Mouse (Mus musculus) cerebellum, adult 8-10 months (tissue): ENCODE measurements around the gene Mettl26.
A peak's percentile ranks its signal among the peaks of the same experiment; 100 is the strongest.
"Not testable (repeated sequence)": the region's sequence is repeated elsewhere in the genome, so short reads cannot be mapped to it uniquely, and the experiment has no call there.

ENCODE experiments used
- DNase-seq: peaks from one replicate; pipeline ENCODE4 v3.0.0; 2022

Gene Mettl26

GRCm38 (mm10) chr17:25869954-25870353 lies 4.9 kb upstream of the Mettl26 start:
- DNase-seq: no peak

GRCm38 (mm10) chr17:25871566-25871965 lies 3.3 kb upstream of the Mettl26 start:
- not testable (repeated sequence) for DNase-seq

DNA sequence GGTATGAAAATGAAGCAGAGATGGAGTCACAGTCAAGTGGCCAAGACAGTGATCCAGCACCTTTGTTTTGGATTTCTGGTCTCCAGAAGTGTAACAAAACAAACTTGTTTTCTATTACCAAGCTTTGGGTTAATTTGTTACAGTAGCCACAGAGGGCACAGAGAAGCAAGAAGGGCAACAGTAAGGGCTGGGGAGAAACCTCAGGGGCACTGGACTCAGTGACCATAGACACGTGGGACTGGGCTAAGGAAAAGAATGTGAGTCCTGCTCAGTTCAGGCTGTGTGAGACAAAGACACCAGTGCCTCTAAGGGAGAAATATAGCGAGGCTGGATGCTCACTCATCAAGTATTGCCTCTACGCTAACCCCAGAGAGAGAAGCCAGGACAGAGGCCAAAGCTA lies 2.2 kb upstream of the Mettl26 start:
- DNase-seq: no peak

- no peak for DNase-seq
These were observed 1.3 kb upstream of the Mettl26 start for GRCm38 (mm10) chr17:25873405-25874147.

- DNase-seq: no peak
These were observed 640 bp upstream of the Mettl26 start for GRCm38 (mm10) chr17:25874148-25874720.

DNA sequence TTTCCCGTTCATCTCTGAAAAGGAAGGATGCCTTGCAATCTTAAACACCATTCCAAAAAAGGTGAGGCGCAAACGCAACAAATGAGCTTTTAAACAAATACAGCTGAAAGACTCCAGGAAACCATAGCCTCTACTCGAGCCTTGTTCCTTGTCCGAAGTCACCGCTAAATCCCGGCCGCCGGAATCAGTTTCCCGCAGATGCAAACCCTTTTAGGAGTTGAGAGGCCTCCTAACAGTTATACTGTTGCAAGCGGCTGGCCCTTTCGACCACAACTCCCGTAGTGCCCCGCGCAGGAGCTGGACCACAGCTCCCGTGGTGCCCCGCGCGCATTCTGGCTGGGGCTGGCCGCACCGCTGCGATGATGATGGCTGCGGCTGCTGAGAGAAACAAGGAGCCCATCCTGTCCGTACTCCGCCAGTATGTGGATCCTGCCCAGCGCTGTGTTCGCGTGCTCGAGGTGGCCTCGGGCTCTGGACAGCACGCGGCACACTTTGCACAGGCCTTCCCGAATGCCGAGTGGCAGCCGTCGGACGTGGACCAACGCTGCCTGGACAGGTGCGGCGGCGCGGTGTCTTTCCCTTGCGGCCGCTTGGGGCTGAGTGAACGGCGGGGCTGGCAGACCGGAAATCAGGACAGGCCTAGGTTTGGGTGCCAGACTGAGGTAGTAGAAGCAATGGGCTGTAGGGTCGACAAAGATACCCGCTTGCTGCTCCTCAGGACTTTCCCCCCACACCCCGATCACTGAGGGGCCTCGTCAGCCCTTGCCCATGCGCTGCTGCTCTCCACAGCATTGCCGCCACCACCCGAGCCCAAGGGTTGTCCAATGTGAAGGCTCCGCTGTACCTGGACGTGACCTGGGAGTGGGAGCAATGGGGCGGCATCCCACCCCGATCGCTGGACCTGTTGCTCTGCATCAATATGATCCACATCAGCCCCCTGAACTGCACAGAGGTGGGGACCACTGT lies 580 bp downstream of the Mettl26 start:
- peak; percentile 89 for DNase-seq

- DNase-seq: no peak
These were observed 1.6 kb downstream of the Mettl26 start for GRCm38 (mm10) chr17:25876347-25876915.

DNA sequence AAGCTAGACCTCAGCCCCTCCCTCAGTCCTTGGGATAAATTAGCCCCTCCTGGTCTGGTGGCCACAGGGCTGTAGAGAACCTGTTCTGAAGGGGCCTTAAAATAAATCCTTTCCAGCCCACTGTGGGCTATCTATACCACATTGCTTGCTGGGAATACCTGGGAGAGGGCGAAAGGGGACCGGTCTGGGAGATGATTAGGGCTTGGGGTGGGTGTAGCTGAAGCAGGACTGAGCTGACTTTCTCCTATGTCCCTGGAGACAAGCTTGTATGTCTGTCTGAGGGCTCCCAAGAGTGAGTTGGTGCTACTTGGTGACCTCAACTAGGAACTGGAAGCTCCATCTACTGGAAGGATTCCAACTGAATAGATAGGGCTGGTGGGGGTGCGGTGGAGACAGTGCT lies 2.2 kb downstream of the Mettl26 start:
- DNase-seq: no peak

DNA sequence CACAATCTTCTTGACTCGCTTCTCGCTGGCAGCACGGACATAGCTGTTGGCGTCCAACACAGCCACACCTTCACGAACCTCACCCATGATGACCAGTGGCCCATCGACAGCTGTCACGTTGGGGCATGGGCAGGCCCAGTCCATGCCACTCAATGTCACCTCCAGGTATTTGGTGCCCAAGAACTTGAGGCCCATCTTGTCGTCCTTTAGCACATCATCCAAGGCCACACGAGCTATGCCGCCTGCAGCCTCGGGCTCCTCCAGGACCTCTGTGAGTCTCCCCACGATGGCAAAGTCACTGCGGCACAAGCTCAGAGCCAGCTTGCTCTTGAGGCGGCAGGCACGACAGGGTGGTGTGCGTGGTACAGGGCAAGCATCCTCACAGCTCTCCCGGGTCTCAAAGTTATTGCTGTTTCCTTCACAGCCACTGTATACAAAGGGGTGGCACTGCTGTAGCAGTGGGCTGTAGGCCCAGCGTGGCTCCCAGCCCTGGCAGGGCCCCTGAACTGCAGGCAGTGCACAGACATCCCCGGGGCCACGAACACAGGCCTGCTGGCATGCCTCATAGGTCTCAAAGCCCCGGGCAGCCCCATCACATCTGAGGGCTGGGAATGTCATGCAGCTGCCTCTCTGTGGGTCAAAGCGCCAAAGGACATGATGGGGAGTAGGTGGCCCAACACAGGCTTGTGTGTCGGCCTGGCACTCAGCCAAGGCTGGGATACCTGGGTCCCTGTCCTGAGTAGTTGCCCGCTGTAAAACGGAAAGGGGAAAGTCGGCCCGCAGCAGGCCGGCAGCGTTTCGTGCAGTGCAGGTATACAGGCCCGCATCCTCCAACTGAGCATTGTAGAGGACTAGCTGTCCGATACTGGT lies 3.1 kb downstream of the Mettl26 start:
- DNase-seq: no peak

DNA sequence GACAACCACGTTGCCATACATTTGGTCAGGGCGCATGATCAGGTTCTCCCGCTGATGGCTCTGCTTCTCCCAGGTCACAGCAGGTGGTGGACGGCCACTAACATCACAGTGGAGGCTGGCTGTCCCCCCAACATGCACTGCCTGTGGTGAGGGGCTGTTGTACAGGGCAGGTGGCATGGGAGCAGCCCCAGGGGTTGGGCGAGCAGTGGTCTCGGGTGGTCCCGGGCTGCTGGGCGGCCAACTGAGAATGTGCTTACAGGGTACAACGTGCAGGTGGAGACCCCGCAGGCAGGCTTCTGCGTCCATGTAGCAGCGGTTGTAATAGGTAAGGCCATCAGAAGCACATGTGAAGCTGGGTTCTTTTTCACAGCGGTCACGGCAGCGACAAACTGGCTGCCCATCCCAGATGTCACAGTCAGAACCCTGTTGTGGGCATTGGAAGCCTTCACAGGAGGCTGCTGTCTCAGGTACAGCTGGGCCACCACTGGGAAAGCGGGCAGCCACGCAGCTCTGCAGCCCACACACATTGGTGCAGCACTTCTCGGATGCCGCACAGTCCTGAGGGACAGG lies 3.8 kb downstream of the Mettl26 start:
- no peak for DNase-seq

DNA sequence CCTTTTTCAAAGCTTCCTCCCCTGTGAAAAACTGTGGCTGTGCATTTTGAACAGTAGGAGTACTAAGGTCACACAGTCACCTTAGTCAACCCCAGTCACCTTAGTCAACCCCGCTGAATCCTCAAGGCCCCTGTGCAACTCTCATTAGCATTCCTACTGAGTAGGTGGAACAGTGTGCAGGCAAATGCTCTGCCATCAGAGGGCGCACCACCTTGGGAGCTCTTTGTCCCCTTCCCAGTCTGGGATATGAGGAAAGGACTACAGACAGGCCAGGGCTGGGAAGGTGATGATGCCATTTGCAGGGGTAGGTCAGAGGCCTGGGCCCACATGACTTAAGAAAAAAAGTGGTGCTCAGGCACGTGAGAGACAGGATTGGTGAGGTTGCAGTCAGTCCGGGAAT lies 4.4 kb downstream of the Mettl26 start:
- no peak for DNase-seq

GRCm38 (mm10) chr17:25879750-25880149 lies 4.9 kb downstream of the Mettl26 start:
- no peak for DNase-seq

- DNase-seq: no peak
These were observed 5.5 kb downstream of the Mettl26 start, which contains the start of gene Wfikkn1 for GRCm38 (mm10) chr17:25880196-25880910. TSS of gene Wfikkn1 (minus strand) at chr17:25880858.

GRCm38 (mm10) chr17:25880913-25881641 lies 6.2 kb downstream of the Mettl26 start:
- no peak for DNase-seq

DNA sequence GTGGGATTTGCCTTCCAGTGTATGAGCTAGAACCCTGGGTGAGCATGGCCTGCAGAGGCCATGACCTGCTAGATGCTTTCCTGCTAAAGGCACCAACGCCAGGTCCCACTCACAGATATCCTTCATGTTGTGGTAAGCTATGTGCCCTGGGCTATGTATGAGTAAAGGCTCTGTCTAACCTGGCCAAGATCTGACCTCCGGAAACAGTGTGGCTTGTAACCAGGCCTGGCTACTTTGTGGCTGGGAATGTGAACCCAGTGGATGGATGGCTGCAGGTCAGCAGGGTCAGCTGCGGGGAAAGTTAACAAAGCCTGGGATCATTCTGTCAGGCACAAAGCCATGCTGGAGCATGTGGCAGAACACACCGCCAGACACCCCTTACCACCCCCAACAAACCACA lies 6.8 kb downstream of the Mettl26 start:
- DNase-seq: no peak

DNA sequence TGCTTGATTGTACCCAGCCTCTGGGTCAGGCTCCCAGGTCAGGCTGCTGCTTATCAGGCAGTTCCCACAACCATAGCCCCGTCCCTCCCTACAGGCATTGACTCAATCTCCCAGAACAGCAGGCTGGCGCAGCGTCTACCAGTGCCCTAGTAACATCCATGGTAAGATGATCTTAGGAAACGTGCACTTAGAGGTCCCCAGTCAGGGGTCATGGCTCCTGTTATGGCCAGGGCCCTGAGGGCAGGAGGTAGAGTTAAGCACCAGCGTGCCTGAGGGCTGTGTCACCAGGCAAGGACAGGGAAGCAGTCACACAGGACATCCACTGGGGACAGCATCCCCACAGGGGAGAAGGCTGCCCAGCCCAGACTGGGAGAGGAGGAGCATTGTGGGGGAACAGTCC lies 7.4 kb downstream of the Mettl26 start:
- no peak for DNase-seq

GRCm38 (mm10) chr17:25883268-25883667 lies 8.4 kb downstream of the Mettl26 start:
- DNase-seq: no peak

DNA sequence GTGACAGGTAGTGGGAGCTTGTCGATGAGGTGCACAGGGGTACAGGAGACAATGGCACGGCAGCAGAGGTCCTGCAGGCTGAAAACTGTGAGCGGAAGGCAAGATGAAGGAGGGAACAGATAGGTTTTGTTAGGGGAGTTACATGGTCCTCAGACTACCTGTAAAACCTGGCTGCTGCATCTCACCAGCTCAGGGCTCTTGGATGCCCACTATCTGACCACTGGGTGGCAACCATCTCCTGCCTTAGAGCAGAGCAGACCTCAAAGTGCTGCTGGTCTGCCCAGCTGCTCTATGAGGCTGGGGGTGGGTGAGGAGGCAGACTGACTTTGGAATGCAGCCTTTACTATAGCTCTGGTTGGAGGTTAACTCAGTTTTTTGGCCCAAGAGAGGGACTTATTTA lies 8.9 kb downstream of the Mettl26 start:
- DNase-seq: no peak

GRCm38 (mm10) chr17:25885636-25886035 lies 10.8 kb downstream of the Mettl26 start:
- DNase-seq: no peak

DNA sequence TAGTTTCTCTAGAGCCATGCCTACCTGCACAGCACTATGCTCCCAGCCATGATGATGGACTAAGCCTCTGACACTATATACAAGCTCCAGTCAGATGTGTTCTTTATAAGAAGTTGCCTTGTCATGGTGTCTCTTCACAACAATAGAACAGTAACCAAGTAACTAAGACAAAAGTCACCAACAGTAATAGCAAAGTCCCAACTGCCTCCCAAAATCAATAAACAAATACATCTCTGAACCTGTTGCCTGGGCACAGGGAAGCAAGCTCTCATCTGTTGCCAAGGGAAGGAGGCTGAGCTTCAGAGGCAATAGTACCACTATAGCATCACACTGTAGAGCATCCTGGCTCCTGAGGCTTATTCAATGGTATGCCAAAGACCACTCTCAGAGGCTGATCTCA lies 11.9 kb downstream of the Mettl26 start:
- DNase-seq: no peak
